Comparison of ENCODE assay signal across 8 mouse cellular contexts in the genomic region with DNA sequence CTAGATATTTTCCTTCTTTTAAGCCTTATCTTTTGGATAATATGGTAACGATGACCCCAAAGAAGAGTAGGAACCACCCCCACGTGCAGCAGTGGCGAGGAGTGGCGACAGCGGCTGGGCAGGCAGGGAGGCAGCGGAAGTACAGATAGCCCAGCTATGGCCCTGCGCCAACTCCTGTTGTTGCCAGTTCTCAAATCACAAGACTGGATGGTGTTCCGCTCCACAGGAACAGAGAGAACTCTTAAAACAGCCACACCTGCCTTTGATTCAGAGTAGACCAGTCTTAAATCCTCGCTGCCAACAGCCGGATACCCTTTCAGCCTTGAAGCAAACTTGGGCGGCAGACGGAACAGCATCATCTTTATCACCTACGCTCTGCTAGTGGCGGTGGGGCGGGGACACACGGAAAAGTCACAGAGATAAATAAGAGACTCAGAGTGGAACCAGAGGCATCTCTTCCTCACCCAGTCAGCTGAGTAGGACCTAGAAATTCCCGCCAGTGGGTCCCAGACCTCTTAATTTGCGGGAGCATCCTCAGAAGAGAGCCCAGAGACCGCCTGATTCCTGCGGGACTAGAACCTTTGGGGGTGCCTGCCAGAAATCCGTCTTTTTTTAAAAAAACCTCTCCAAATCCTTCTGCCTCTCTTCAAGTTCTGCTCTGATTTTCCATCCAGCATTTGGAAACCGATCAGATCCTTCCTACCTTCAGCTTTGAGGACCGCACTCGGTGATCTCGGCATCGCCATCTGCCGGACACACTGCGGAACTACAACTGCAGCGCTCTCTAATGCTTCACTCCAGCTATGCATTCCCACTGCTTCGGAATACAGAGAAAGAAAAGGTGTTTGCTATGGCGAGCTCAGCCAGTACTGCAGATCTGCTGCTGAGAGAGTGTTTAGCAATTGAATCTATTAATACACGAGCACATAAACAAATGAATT. TPM values are rescaled to one million over a fixed set of nuclear protein-coding genes. Genes with fewer than 3 reads are reported as not detected.
A peak's percentile ranks its signal among the peaks of the same experiment; 100 is the strongest.
DNase-seq lines count a peak whose midpoint lies in the region; ATAC-seq and TF ChIP-seq lines count a peak whose summit lies in the region.

No protein-coding gene starts in this region.

- 0 out of 2 replicates have a peak, but pooled peaks have one; percentile 23 for TF ChIP-seq EP300 in liver, postnatal 0 days (IDR thresholded peaks at IDR 0.05; ENCODE audit: low read depth)

- intact Hi-C loops in heart, postnatal 25 days (cut with DNase I) = loop anchor here (2.0 kb wide), 2 partner anchors 42 to 60 kb away; a partner anchor contains a TSS

- peaks cover 25% of the 10 kb centered on the region for H3K4me1 ChIP-seq in forebrain, embryonic 15.5 days
- peaks cover 33% of the 10 kb centered on the region for H3K4me1 ChIP-seq in liver, postnatal 0 days (ENCODE audit: insufficient read depth)
- peaks cover 22% of the 10 kb centered on the region for H3K4me1 ChIP-seq in neural tube, embryonic 13.5 days (replicated peaks)

- peak; percentile 51 for ATAC-seq in forebrain, embryonic 15.5 days (replicated peaks)
- ATAC-seq in liver, postnatal 0 days = peak; percentile 56
- peak; percentile 61; the same call in 1 of the 2 replicates for ATAC-seq in neural tube, embryonic 13.5 days (ENCODE audit: low read depth)

- H3K4me3 ChIP-seq in forebrain, embryonic 15.5 days = peak overlapping the region; percentile 39
- H3K4me3 ChIP-seq in liver, postnatal 0 days (ENCODE audit: low read depth, low read length) = peak overlapping the region; percentile 43
- H3K4me3 ChIP-seq in neural tube, embryonic 13.5 days = peak overlapping the region; percentile 34

- H3K36me3 ChIP-seq in forebrain, embryonic 15.5 days = no peaks in the 10 kb centered on the region
- H3K36me3 ChIP-seq in liver, postnatal 0 days (replicated peaks; ENCODE audit: insufficient read depth, low read length) = no peaks in the 10 kb centered on the region
- H3K36me3 ChIP-seq in neural tube, embryonic 13.5 days = no peaks in the 10 kb centered on the region

- peak overlapping the region; percentile 40; the same call in 1 of the 2 replicates for H3K9ac ChIP-seq in forebrain, embryonic 15.5 days (replicated peaks)
- H3K9ac ChIP-seq in liver, postnatal 0 days (replicated peaks) = peak overlapping the region; percentile 56
- peak overlapping the region; percentile 32 for H3K9ac ChIP-seq in neural tube, embryonic 13.5 days

- peak; percentile 97 for TF ChIP-seq CTCF in liver, postnatal 0 days (IDR thresholded peaks at IDR 0.05; ENCODE audit: low read depth)

- peaks cover 8% of the 10 kb centered on the region; the same call in 1 of the 2 replicates for H3K27me3 ChIP-seq in forebrain, embryonic 15.5 days
- no peaks in the 10 kb centered on the region; the same call in 1 of the 2 replicates for H3K27me3 ChIP-seq in liver, postnatal 0 days (ENCODE audit: insufficient read depth, low read length)
- H3K27me3 ChIP-seq in neural tube, embryonic 13.5 days = peaks cover 20% of the 10 kb centered on the region

- WGBS in forebrain, embryonic 15.5 days = 6% methylated on average over 32 of the region's 32 CpGs
- WGBS in liver, postnatal 0 days (ENCODE audit: insufficient replicate concordance) = 7% methylated on average over 32 of the region's 32 CpGs
- 5% methylated on average over 32 of the region's 32 CpGs for WGBS in neural tube, embryonic 13.5 days

- DNase-seq in ES-CJ7 (ENCODE audit: low read depth, low spot score) = peak; percentile 89
- DNase-seq in cerebellum, adult 11-12 months = peak; percentile 86
- peak; percentile 68 for DNase-seq in heart, postnatal 25 days (ENCODE audit: low spot score)
- peak; percentile 94 for DNase-seq in layer of hippocampus, adult 11-12 months (ENCODE audit: low spot score)
- peak; percentile 87 for DNase-seq in liver, postnatal 0 days
- DNase-seq in telencephalon, adult 2 months (ENCODE audit: low read depth, low spot score) = peak; percentile 78

- peak overlapping the region; percentile 43; the same call in 1 of the 2 replicates for H3K27ac ChIP-seq in forebrain, embryonic 15.5 days (replicated peaks)
- peak overlapping the region; percentile 66 for H3K27ac ChIP-seq in liver, postnatal 0 days (ENCODE audit: low read depth)
- H3K27ac ChIP-seq in neural tube, embryonic 13.5 days (replicated peaks) = no peak overlapping the region

- H3K9me3 ChIP-seq in forebrain, embryonic 15.5 days = no peaks in the 10 kb centered on the region
- H3K9me3 ChIP-seq in liver, postnatal 0 days (ENCODE audit: low read length) = no peaks in the 10 kb centered on the region
- no peaks in the 10 kb centered on the region for H3K9me3 ChIP-seq in neural tube, embryonic 13.5 days

- peak overlapping the region; percentile 76 for H3K4me2 ChIP-seq in forebrain, embryonic 15.5 days (replicated peaks)
- H3K4me2 ChIP-seq in liver, postnatal 0 days (ENCODE audit: low read depth, low read length) = peak overlapping the region; percentile 86
- H3K4me2 ChIP-seq in neural tube, embryonic 13.5 days = peak overlapping the region; percentile 60

RNA-seq across cellular contexts. Expression of a gene that starts 15.8 kb away (rescaled TPM):
- polyA plus RNA-seq in forebrain, embryonic 15.5 days (2015; fragmentation: Nextera tagmentation; extraction: Ambion mirVana) = 868 and 874 TPM in 2 replicates
- total RNA-seq in heart, postnatal 25 days (2021) = 1,000 to 10,000 TPM; 2,885 to 3,154 TPM
- polyA plus RNA-seq in liver, postnatal 0 days (2015; fragmentation: Nextera tagmentation; extraction: Ambion mirVana) = 874 and 942 TPM in 2 replicates
- 917 and 951 TPM in 2 replicates for polyA plus RNA-seq in neural tube, embryonic 13.5 days (2015; fragmentation: Nextera tagmentation; extraction: Ambion mirVana)

RNA-seq across cellular contexts. Expression of a gene that starts 42.3 kb away (rescaled TPM):
- 9.7 and 9.9 TPM in 2 replicates for polyA plus RNA-seq in forebrain, embryonic 15.5 days (2015; fragmentation: Nextera tagmentation; extraction: Ambion mirVana)
- total RNA-seq in heart, postnatal 25 days (2021) = 10 to 100 TPM; 11.5 to 12.6 TPM
- polyA plus RNA-seq in liver, postnatal 0 days (2015; fragmentation: Nextera tagmentation; extraction: Ambion mirVana) = 13.6 and 13.7 TPM in 2 replicates
- 8.5 and 10.2 TPM in 2 replicates for polyA plus RNA-seq in neural tube, embryonic 13.5 days (2015; fragmentation: Nextera tagmentation; extraction: Ambion mirVana)
